Mouse (Mus musculus) large intestine, adult 2 months (tissue): ENCODE results near the gene Rpn2. TPM values are rescaled to one million over a fixed set of nuclear protein-coding genes. Genes with fewer than 3 reads are reported as not detected.

ENCODE experiments used
- DNase-seq: peaks from one replicate; pipeline ENCODE4 v3.0.0-alpha.2; 2012; ENCODE audit warnings: low read depth, low spot score
- WGBS: fragments of 180-500 bp; shearing (Covaris S2); methylation state at CpG from one replicate; pipeline ENCODE4 v1.1.7; 2018; 5-methylcytosine and 5-hydroxymethylcytosine counted together
- polyA plus RNA-seq: library from polyadenylated mRNA; depleted of rRNA; stranded (reverse); fragments of >200 nt; gene quantifications from 2 replicates; pipeline ENCODE4 v1.2.3, GENCODE M21; 2012

The Rpn2 gene
- polyA plus RNA-seq, 1 experiment = 322 TPM

- DNase-seq = no peak
- 70% methylated on average over 2 of the region's 2 CpGs for WGBS
Measured at GRCm38 (mm10) chr2:157308273-157308917, 29.6 kb downstream of the Rpn2 start.

- 93% methylated on average over 8 of the region's 8 CpGs for WGBS
- no peak for DNase-seq
Measured at GRCm38 (mm10) chr2:157309611-157310010, 30.8 kb downstream of the Rpn2 start.

GRCm38 (mm10) chr2:157310963-157311637, 32.3 kb downstream of the Rpn2 start:
- DNase-seq = no peak
- WGBS = 90% methylated on average over 6 of the region's 6 CpGs

- WGBS = 91% methylated on average over 3 of the region's 3 CpGs
- no peak for DNase-seq
Measured at GRCm38 (mm10) chr2:157313718-157314117, 34.9 kb downstream of the Rpn2 start.

GRCm38 (mm10) chr2:157314310-157314709, 35.5 kb downstream of the Rpn2 start:
- WGBS = 91% methylated on average over 7 of the region's 7 CpGs
- DNase-seq = no peak

- no peak for DNase-seq
- WGBS = 93% methylated on average over 6 of the region's 6 CpGs
Measured at GRCm38 (mm10) chr2:157315486-157315885, 36.7 kb downstream of the Rpn2 start.

GRCm38 (mm10) chr2:157316358-157316933, 37.6 kb downstream of the Rpn2 start:
- no peak for DNase-seq
- 87% methylated on average over 14 of the region's 14 CpGs for WGBS

- no peak for DNase-seq
- WGBS = 77% methylated on average over 6 of the region's 6 CpGs
Measured at GRCm38 (mm10) chr2:157317220-157317619, 38.4 kb downstream of the Rpn2 start.

- no peak for DNase-seq
- WGBS = 58% methylated on average over 8 of the region's 8 CpGs
Measured at GRCm38 (mm10) chr2:157320135-157320534, 41.3 kb downstream of the Rpn2 start.

- 58% methylated on average over 5 of the region's 5 CpGs for WGBS
- DNase-seq = no peak
Measured at GRCm38 (mm10) chr2:157320886-157321285, 42.1 kb downstream of the Rpn2 start.

GRCm38 (mm10) chr2:157322029-157322766, 43.4 kb downstream of the Rpn2 start:
- WGBS = 84% methylated on average over 5 of the region's 5 CpGs

GRCm38 (mm10) chr2:157325238-157325637, 46.4 kb downstream of the Rpn2 start:
- DNase-seq = no peak
- 51% methylated on average over 2 of the region's 2 CpGs for WGBS

More at GRCm38 (mm10) chr2:157322029-157322766, 43.4 kb downstream of the Rpn2 start:
- no peak for DNase-seq

GRCm38 (mm10) chr2:157328106-157328505, 49.3 kb downstream of the Rpn2 start:
- 78% methylated on average over 5 of the region's 5 CpGs for WGBS

GRCm38 (mm10) chr2:157328570-157328969, 49.8 kb downstream of the Rpn2 start:
- 72% methylated on average over 11 of the region's 11 CpGs for whole genome bisulfite sequencing
- DNase-seq = no peak

More at GRCm38 (mm10) chr2:157328106-157328505, 49.3 kb downstream of the Rpn2 start:
- DNase-seq = no peak

- 75% methylated on average over 5 of the region's 5 CpGs for WGBS
- DNase-seq = no peak
Measured at GRCm38 (mm10) chr2:157332059-157332458, 53.2 kb downstream of the Rpn2 start.

- DNase-seq = peak; percentile 32
- 35% methylated on average over 5 of the region's 5 CpGs for WGBS
Measured at GRCm38 (mm10) chr2:157338663-157339062, 59.8 kb downstream of the Rpn2 start.

- 72% methylated on average over 7 of the region's 7 CpGs for WGBS
- no peak for DNase-seq
Measured at GRCm38 (mm10) chr2:157339532-157339931, 60.7 kb downstream of the Rpn2 start.

GRCm38 (mm10) chr2:157340221-157340741, 61.5 kb downstream of the Rpn2 start:
- 58% methylated on average over 7 of the region's 7 CpGs for WGBS
- DNase-seq = no peak

GRCm38 (mm10) chr2:157341554-157342270, 62.9 kb downstream of the Rpn2 start:
- DNase-seq = no peak
- 49% methylated on average over 11 of the region's 11 CpGs for WGBS
